Mouse (Mus musculus) hindbrain, postnatal 0 days (tissue): ENCODE measurements around the gene Spock1. TPM values are rescaled to one million over a fixed set of nuclear protein-coding genes. Genes with fewer than 3 reads are reported as not detected.

Source experiments
- ATAC-seq: fragments of 200-750 bp; cut with Nextera tagmentation; 2 replicates; pipeline ENCODE4 v1.8.0; 2017; ENCODE audit warnings: mild to moderate bottlenecking, moderate TSS enrichment, moderate library complexity
- DNase-seq: peaks from one replicate; pipeline ENCODE4 v3.0.0-alpha.2; 2015; ENCODE audit warnings: low spot score
- H3K27ac ChIP-seq: fragments of 300-500 bp; sonication (generic); 2 replicates; pipeline ENCODE4 v1.5.1; 2014; ENCODE audit warnings: mild to moderate bottlenecking
- H3K27me3 ChIP-seq: fragments of 300-500 bp; sonication (generic); 2 replicates; pipeline ENCODE4 v1.6.1; 2014; ENCODE audit warnings: low read length, mixed read lengths; ENCODE audit not compliant: insufficient read depth
- H3K36me3 ChIP-seq: fragments of 300-500 bp; sonication (generic); 2 replicates; pipeline ENCODE4 v1.6.1; 2014; ENCODE audit warnings: low read length, mixed read lengths; ENCODE audit not compliant: insufficient read depth
- H3K4me1 ChIP-seq: fragments of 300-500 bp; sonication (generic); 2 replicates; pipeline ENCODE4 v1.6.1; 2014; ENCODE audit warnings: antibody characterized with exemption, low read length, mixed read lengths; ENCODE audit not compliant: insufficient read depth
- H3K4me2 ChIP-seq: fragments of 300-500 bp; sonication (generic); 2 replicates; pipeline ENCODE4 v1.6.1; 2014; ENCODE audit warnings: low read depth, mild to moderate bottlenecking, low read length, moderate library complexity, mixed read lengths
- H3K4me3 ChIP-seq: fragments of 300-500 bp; sonication (generic); 2 replicates; pipeline ENCODE4 v1.5.1; 2014; ENCODE audit warnings: low read length
- H3K9ac ChIP-seq: fragments of 300-500 bp; sonication (generic); replicated peaks from 2 replicates; pipeline ENCODE4 v1.6.1; 2014; ENCODE audit warnings: mild to moderate bottlenecking, low read length, moderate library complexity, mixed read lengths
- H3K9me3 ChIP-seq: fragments of 300-500 bp; sonication (generic); 2 replicates; pipeline ENCODE4 v1.6.1; 2016; ENCODE audit warnings: low read length, mixed read lengths
- CTCF ChIP-seq: IDR thresholded peaks from 2 replicates; pipeline ENCODE4 v1.5.1; 2016; ENCODE audit warnings: antibody characterized with exemption, control low read depth, low read depth
- WGBS: fragments of 180-500 bp; shearing (Covaris S2); extraction: QIAGEN DNeasy Blood & Tissue Kit; methylation state at CpG from one replicate; pipeline ENCODE4 v1.1.7; 2014; 5-methylcytosine and 5-hydroxymethylcytosine counted together
- polyA plus RNA-seq: library from polyadenylated mRNA; unstranded; fragments of >200 nt; fragmentation: Nextera tagmentation; extraction: Ambion mirVana; gene quantifications from 2 replicates; pipeline ENCODE4 v1.2.1, GENCODE M21; 2015
- total RNA-seq: library from RNA; depleted of rRNA; stranded (reverse); fragments of >200 nt; gene quantifications from 2 replicates; pipeline ENCODE4 v1.2.3, GENCODE M21; 2014

Spock1 gene
- total and polyA plus RNA-seq, 2 experiments from 2014 or later = 80.3 to 118 TPM

DNA sequence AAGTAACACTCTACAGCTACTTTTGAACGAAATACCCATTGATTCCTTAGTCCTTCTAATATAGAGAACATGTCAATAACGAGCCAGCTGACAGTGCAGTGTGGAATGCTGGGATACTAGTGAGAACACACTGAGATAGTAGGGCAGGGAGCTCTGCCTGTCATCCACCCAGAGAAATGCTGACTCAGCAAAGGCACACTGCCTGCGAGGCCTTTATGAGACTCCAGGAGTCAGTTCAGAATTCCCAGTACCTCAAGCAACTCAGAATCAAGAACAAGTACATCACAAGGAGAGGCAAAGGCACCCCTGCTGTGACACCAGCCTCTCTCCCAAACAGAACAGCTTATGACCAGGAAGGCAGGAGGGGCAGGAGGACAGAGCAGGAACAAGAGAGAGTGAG is 163.5 kb downstream of the Spock1 start:
- Histone ChIP-seq H3K27me3 (no peaks in the 10 kb centered on the region), H3K4me2 (no peak overlapping the region), H3K27ac (no peak overlapping the region), H3K4me3 (no peak overlapping the region), H3K9me3 (0 out of 2 replicates have a peak, but pooled peaks cover 4% of the 10 kb centered on the region), H3K36me3 (no peaks in the 10 kb centered on the region), H3K9ac (no peak overlapping the region), H3K4me1 (no peaks in the 10 kb centered on the region)
- WGBS = 74% methylated on average over 3 of the region's 3 CpGs
- no peak for ATAC-seq
- no peak for DNase-seq
- TF ChIP-seq CTCF = no peak

DNA sequence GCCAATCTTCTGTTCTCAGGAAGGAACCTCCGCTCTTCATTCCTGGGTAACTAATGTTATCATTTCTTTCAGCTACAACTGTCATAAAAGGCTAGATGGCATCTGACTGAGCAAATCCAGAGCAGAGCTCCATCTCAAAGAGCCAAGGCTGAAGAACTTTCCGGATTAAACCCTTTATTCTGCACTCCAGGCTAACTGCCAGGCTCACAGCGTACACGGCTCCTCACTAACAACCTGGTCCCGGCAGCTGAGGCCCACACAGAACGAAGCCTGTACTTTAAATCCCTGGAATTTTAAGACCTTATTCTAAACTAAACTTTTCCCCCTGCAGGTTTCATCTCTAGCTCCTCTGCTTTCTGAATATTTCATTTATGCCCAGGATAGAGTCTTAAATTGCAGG is 166.9 kb downstream of the Spock1 start:
- H3K36me3 ChIP-seq = no peaks in the 10 kb centered on the region
- H3K4me2 ChIP-seq = no peak overlapping the region
- no peaks in the 10 kb centered on the region for H3K27me3 ChIP-seq
- H3K9ac ChIP-seq = no peak overlapping the region
- H3K27ac ChIP-seq = no peak overlapping the region
- 52% methylated on average over 6 of the region's 6 CpGs for WGBS
- ATAC-seq (no peak), DNase-seq (no peak)
- H3K4me3 ChIP-seq = no peak overlapping the region
- H3K9me3 ChIP-seq = no peaks in the 10 kb centered on the region
- TF ChIP-seq CTCF = no peak
- H3K4me1 ChIP-seq = no peaks in the 10 kb centered on the region

DNA sequence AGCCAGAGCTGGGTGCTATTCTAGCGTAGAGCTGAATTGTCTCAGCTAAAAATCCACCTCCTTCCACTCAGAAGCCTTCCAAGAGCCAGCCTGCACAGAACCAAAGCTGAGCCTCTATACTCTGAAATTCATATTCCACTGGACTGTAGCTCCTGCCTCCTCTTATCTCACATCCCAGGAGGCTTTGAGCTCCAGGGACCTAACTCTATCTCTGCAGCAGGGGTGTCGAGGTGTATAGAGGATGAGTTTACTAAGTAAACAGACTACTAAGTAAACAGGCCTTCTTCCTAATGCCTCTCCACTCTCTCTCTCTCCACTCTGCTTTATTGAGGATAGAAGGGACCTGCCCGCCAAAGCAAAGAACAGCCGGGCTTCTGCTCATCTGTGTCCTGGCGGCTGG is 167.7 kb downstream of the Spock1 start:
- ATAC-seq = no peak
- no peak for DNase-seq
- no peak for TF ChIP-seq CTCF
- Histone ChIP-seq H3K36me3 (no peaks in the 10 kb centered on the region), H3K9ac (no peak overlapping the region), H3K4me3 (no peak overlapping the region), H3K9me3 (no peaks in the 10 kb centered on the region), H3K27ac (no peak overlapping the region), H3K27me3 (no peaks in the 10 kb centered on the region), H3K4me2 (no peak overlapping the region), H3K4me1 (no peaks in the 10 kb centered on the region)
- 63% methylated on average over 5 of the region's 5 CpGs for WGBS

DNA sequence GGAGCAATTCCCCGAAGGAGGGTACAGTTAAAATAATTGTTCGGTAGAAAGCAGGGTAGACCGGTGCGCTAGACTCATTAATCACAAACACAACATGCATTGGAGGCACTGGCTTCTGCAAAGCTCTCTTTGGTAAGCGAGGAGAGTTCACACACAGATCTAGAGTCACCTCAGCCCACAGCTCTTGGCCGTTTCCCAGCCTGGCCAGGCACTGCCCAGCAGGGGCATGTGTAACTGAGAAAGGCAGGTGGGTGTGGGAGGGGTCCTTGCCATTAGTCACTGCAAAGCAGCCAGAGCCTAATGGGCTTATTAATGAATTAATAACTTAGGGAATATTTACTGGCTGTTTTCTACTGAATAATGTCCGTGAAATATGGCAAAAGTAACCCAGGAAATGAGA is 172.1 kb downstream of the Spock1 start:
- TF ChIP-seq CTCF = no peak
- DNase-seq = no peak
- H3K4me2 ChIP-seq = no peak overlapping the region
- 52% methylated on average over 7 of the region's 7 CpGs for WGBS
- H3K36me3 ChIP-seq = no peaks in the 10 kb centered on the region
- no peaks in the 10 kb centered on the region for H3K27me3 ChIP-seq
- no peak for ATAC-seq
- no peak overlapping the region for H3K9ac ChIP-seq
- H3K4me3 ChIP-seq = no peak overlapping the region
- no peaks in the 10 kb centered on the region for H3K9me3 ChIP-seq
- no peaks in the 10 kb centered on the region for H3K4me1 ChIP-seq
- H3K27ac ChIP-seq = no peak overlapping the region

DNA sequence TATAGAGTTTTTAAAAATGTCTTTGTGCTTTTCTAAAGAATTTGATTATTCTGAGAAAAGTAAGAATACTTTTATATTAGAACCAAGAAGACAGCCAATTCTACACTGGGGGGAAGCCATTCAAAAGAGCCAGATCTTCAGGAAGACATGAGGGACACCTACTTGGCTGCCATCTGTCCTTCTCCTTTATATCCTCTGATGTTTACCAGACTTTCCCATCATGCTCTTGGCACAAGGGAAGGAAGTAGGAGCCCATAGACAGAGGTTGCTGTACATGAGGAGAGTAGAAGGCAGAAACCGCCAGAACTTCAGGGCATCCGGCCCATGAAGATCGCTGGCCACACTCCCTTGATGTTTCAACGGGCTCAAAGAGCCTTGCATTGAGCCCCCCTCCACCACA is 173.6 kb downstream of the Spock1 start:
- Histone ChIP-seq H3K4me1 (no peaks in the 10 kb centered on the region), H3K27me3 (no peaks in the 10 kb centered on the region), H3K36me3 (no peaks in the 10 kb centered on the region), H3K9ac (no peak overlapping the region), H3K9me3 (no peaks in the 10 kb centered on the region), H3K27ac (no peak overlapping the region), H3K4me2 (no peak overlapping the region), H3K4me3 (no peak overlapping the region)
- DNase-seq = no peak
- no peak for ATAC-seq
- TF ChIP-seq CTCF = no peak
- WGBS = 79% methylated on average over 4 of the region's 4 CpGs

DNA sequence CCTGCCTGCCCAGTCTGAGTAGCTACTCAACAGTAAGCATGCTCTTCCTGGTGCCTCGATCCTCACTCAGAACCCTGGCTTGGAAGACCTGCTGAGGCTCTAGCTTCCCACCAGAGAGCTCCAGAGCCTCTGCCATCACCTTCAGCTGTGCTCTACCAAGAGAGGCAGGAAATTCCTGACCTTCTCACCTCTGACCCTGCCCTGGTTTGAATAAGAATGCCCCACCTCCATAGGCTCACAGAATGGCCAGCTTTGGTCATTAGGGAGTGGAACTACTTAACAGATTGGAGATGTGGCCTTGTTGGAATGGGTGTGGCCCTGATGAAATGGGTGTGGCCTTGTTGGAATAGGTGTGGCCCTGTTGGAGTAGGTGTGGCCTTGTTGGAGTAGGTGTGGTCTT is 174.6 kb downstream of the Spock1 start:
- DNase-seq = no peak
- Histone ChIP-seq H3K4me3 (no peak overlapping the region), H3K4me1 (no peaks in the 10 kb centered on the region), H3K4me2 (no peak overlapping the region), H3K36me3 (no peaks in the 10 kb centered on the region), H3K9ac (no peak overlapping the region), H3K9me3 (no peaks in the 10 kb centered on the region), H3K27me3 (no peaks in the 10 kb centered on the region), H3K27ac (no peak overlapping the region)
- 100% methylated on average over 1 of the region's 1 CpGs for WGBS
- ATAC-seq = no peak
- no peak for TF ChIP-seq CTCF

DNA sequence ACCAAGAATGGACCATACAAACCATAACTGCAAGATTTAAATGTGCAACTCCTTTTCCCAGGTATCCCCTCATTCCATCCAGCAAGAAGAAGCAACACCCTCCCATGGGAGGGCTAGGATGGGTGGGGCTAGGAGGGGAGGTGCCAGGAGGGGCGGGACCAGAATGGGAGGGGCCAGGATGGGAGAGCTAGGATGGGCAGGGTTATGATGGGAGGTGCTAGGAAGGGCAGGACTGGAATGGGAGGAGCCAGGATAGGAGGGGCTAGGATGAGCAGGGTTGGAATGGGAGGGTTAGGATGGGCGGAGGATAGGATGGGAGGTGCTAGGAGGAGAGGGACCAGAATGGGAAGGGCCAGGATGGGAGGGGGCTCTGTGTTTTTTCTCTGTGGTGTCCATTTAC is 175.9 kb downstream of the Spock1 start:
- no peak for TF ChIP-seq CTCF
- no peaks in the 10 kb centered on the region for H3K27me3 ChIP-seq
- no peak overlapping the region for H3K27ac ChIP-seq
- H3K9me3 ChIP-seq = no peaks in the 10 kb centered on the region
- no peak overlapping the region for H3K9ac ChIP-seq
- peak; percentile 48; the same call in 1 of the 2 replicates for ATAC-seq
- DNase-seq = no peak
- no peak overlapping the region for H3K4me3 ChIP-seq
- no peaks in the 10 kb centered on the region for H3K36me3 ChIP-seq
- no peak overlapping the region for H3K4me2 ChIP-seq
- no peaks in the 10 kb centered on the region for H3K4me1 ChIP-seq
- WGBS = 40% methylated on average over 2 of the region's 2 CpGs
